Mouse (Mus musculus) thymus, adult 2 months (tissue): ENCODE results near the gene Dppa2. TPM values are rescaled to one million over a fixed set of nuclear protein-coding genes. Genes with fewer than 3 reads are reported as not detected.

Experiments used
- DNase-seq: peaks from one replicate; pipeline ENCODE4 v3.0.0; 2021
- H3K27ac ChIP-seq: fragments of 200-500 bp; 2 replicates; pipeline ENCODE4 v1.5.1; 2012; ENCODE audit warnings: low read length, control low read depth; ENCODE audit not compliant: control insufficient read depth, insufficient read depth
- H3K27me3 ChIP-seq: fragments of 200-500 bp; 2 replicates; pipeline ENCODE4 v1.6.1; 2012; ENCODE audit warnings: mild to moderate bottlenecking, low read length, moderate library complexity, mixed read lengths; ENCODE audit not compliant: control insufficient read depth, insufficient read depth
- H3K36me3 ChIP-seq: fragments of 200-500 bp; 2 replicates; pipeline ENCODE4 v1.6.1; 2012; ENCODE audit warnings: mild to moderate bottlenecking, low read length, moderate library complexity; ENCODE audit not compliant: control insufficient read depth, insufficient read depth
- H3K4me1 ChIP-seq: fragments of 200-500 bp; replicated peaks from 2 replicates; pipeline ENCODE4 v1.6.1; 2012; ENCODE audit warnings: low read length; ENCODE audit not compliant: control insufficient read depth, insufficient read depth
- H3K4me3 ChIP-seq: fragments of 200-500 bp; 2 replicates; pipeline ENCODE4 v1.5.1; 2012; ENCODE audit warnings: mild to moderate bottlenecking, low read length, control low read depth, moderate library complexity; ENCODE audit not compliant: control insufficient read depth, insufficient read depth
- CTCF ChIP-seq: fragments of 200-500 bp; IDR thresholded peaks from 2 replicates; pipeline ENCODE4 v1.5.1; 2012; ENCODE audit warnings: mild to moderate bottlenecking, control low read depth, low read length, moderate library complexity, borderline replicate concordance; ENCODE audit not compliant: control insufficient read depth, poor library complexity, insufficient read depth; ENCODE audit errors: extremely low read depth
- POLR2A ChIP-seq: fragments of 200-500 bp; IDR thresholded peaks from 2 replicates; pipeline ENCODE4 v1.6.1; 2012; ENCODE audit warnings: mild to moderate bottlenecking, low read length, control low read depth, moderate library complexity; ENCODE audit not compliant: control insufficient read depth, poor library complexity, insufficient read depth; ENCODE audit errors: extremely low read depth
- WGBS: fragments of 180-500 bp; shearing (Covaris S2); methylation state at CpG from one replicate; pipeline ENCODE4 v1.1.7; 2018; 5-methylcytosine and 5-hydroxymethylcytosine counted together
- polyA plus RNA-seq: library from polyadenylated mRNA; depleted of rRNA; stranded (reverse); fragments of >200 nt; gene quantifications from 2 replicates; pipeline ENCODE4 v1.2.3, GENCODE M21; 2012; rRNA removed

The Dppa2 gene
- polyA plus RNA-seq, 1 experiment = not detected

- WGBS = 95% methylated on average over 5 of the region's 5 CpGs
- H3K4me1 ChIP-seq = no peaks in the 10 kb centered on the region
- no peaks in the 10 kb centered on the region for H3K27me3 ChIP-seq
- DNase-seq = peak; percentile 13
- H3K36me3 ChIP-seq = no peaks in the 10 kb centered on the region
- H3K27ac ChIP-seq = no peak overlapping the region
- H3K4me3 ChIP-seq = no peak overlapping the region
- no peak for TF ChIP-seq CTCF
- no peak for TF ChIP-seq POLR2A
Measured at GRCm38 (mm10) chr16:48366801-48367200, 63.1 kb downstream of the Dppa2 start.

- WGBS = 98% methylated on average over 2 of the region's 2 CpGs
- Histone ChIP-seq H3K4me1 (no peaks in the 10 kb centered on the region), H3K27me3 (no peaks in the 10 kb centered on the region), H3K4me3 (no peak overlapping the region), H3K27ac (no peak overlapping the region), H3K36me3 (no peaks in the 10 kb centered on the region)
- DNase-seq = no peak
- TF ChIP-seq POLR2A (no peak), CTCF (no peak)
Measured at GRCm38 (mm10) chr16:48368096-48368495, 64.4 kb downstream of the Dppa2 start.

Other genes with a start within 250 kb of the Dppa2 start
- gene Dppa4, start 20.2 kb upstream of the Dppa2 start, polyA plus RNA-seq = not detected in 2 replicates
- not detected in 2 replicates for gene Gm5485, start 108.5 kb downstream of the Dppa2 start, polyA plus RNA-seq
- gene Morc1, start 127.3 kb downstream of the Dppa2 start, polyA plus RNA-seq = 0.68 and 0.70 TPM in 2 replicates